Mouse (Mus musculus) bone marrow, adult 2 months (tissue): ENCODE data around the gene Pnpla1.

Source experiments
- CTCF ChIP-seq: fragments of 200-500 bp; IDR thresholded peaks from 2 replicates; pipeline ENCODE4 v1.5.1; 2011; ENCODE audit warnings: low read length, control low read depth; ENCODE audit not compliant: control insufficient read depth, insufficient read depth
- POLR2A ChIP-seq: fragments of 200-500 bp; IDR thresholded peaks from 2 replicates; pipeline ENCODE4 v1.6.1; 2011; ENCODE audit warnings: low read depth, mild to moderate bottlenecking, control low read depth, low read length, borderline replicate concordance; ENCODE audit not compliant: control insufficient read depth

DNA sequence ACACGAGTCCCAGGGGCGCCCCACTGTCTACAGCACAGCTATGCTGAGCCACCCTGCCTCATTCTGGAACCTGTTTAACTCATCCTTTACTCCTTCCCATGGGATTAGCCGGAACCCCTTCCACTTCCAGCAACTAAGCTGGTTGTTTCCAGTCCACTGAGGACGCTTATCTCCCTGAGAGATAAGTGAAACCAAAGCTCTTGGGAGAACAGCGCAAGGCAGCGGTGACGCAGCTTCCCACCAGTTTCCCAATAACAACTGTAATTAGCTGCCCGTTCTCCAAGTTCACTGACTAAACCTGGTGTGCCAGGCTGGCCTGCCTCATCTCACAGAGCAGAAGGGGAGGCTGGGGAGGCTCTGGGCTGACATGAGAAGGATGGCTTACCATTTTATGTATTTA lies 62.9 kb downstream of the Pnpla1 start:
- TF ChIP-seq POLR2A (no peak), CTCF (no peak)
